Mouse (Mus musculus) cerebellum, adult 9-10 months (tissue): ENCODE measurements around the gene Olfr180.

Source experiments
- DNase-seq: peaks from one replicate; pipeline ENCODE4 v3.0.0; 2022

Gene Olfr180

DNA sequence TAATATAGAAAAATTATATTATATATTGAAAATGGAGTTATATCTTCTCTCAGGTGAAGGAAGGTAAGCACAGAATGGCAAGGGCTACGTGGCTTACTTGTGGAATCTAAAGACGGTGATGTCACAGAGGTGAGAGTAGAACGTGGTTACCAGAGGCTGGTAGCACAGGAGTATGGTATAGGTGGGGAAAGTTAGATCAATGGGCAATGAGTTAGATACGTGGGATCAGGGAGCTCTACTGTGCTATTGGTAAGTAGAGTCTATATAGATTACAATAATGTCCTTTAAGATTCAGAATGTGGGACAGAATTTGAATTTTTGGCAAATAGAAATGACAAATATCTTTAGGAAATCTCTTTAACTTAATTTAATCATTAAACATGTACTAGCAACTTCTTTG, at the start of gene Olfr180:
Gene Olfr180, minus strand, starts transcription at position 101 of the 400 bp plus-strand sequence.
- DNase-seq = no peak

DNA sequence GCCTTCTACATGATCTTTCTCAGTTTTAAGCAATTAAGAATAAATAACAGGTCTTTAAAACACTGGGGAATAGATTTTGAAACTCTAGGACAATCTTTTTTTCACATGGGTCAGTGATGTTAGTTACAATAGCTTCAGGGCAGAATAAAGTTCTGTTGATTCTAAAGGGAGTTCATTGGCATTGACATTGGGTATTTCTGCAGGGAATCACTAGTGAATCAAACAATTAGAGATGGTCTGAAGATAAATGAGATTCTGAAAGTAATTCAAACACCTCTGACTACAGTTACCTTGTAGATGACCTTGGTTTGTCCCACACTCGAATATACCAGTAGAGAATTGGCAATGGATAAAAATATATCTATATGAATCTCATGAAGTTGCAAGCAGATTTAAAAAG, 537 bp downstream of the Olfr180 start, which contains the start of gene Olfr181:
Gene Olfr181, minus strand, starts transcription at position 101 of the 400 bp plus-strand sequence.
- no peak for DNase-seq

GRCm38 (mm10) chr16:58891963-58892362, 37.2 kb downstream of the Olfr180 start, which contains the start of gene Olfr178:
Olfr178 (minus strand) TSS chr16:58892063.
- DNase-seq = no peak

GRCm38 (mm10) chr16:58884416-58884815, 44.8 kb downstream of the Olfr180 start:
- no peak for DNase-seq

DNA sequence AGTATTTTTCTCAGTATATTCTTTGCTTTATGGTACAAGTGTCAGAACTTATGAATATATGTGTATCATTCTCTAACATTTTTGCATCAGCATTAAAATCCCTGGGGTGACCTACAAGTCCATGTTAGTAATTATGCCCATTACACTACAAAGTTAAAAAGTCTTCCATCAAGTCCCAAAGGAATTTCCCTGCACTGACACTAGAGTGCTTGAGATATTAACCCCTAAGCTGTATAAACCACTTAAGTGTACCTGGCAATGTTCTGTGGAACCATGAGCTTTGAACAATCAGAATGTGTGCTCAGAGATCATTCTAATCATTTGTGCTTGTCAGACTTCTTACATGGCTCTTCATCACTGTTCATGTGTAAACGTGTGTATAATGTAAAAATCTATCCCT, 54.5 kb downstream of the Olfr180 start, which contains the start of gene Olfr177:
Gene Olfr177, minus strand, starts transcription at position 101 of the 400 bp plus-strand sequence.
- DNase-seq = no peak
